Mouse (Mus musculus): ENCODE measurements around the gene Csrnp3.
"Not testable (repeated sequence)": the region's sequence is repeated elsewhere in the genome, so short reads cannot be mapped to it uniquely, and the experiment has no call there.

Csrnp3 gene

GRCm38 (mm10) chr2:65845551-65845950, at the start of gene Csrnp3:
Csrnp3 (plus strand) TSS chr2:65845767.
- DNase-seq (ENCODE audit: extremely low read depth, low read depth) = no peak

- DNase-seq (ENCODE audit: extremely low read depth, low read depth) = peak; percentile 65
Measured at GRCm38 (mm10) chr2:65801054-65801709, 44.4 kb upstream of the Csrnp3 start.

- DNase-seq (ENCODE audit: extremely low read depth, low read depth) = no peak
Measured at GRCm38 (mm10) chr2:65806556-65806955, 39.0 kb upstream of the Csrnp3 start.

- DNase-seq (ENCODE audit: extremely low read depth, low read depth) = not testable (repeated sequence)
Measured at GRCm38 (mm10) chr2:65811203-65811602, 34.4 kb upstream of the Csrnp3 start.

- no peak for DNase-seq (ENCODE audit: extremely low read depth, low read depth)
Measured at GRCm38 (mm10) chr2:65818080-65818796, 27.3 kb upstream of the Csrnp3 start.

GRCm38 (mm10) chr2:65820114-65820769, 25.3 kb upstream of the Csrnp3 start:
- peak; percentile 10 for DNase-seq (ENCODE audit: extremely low read depth, low read depth)

GRCm38 (mm10) chr2:65826314-65826713, 19.3 kb upstream of the Csrnp3 start:
- no peak for DNase-seq (ENCODE audit: extremely low read depth, low read depth)

GRCm38 (mm10) chr2:65826801-65827200, 18.8 kb upstream of the Csrnp3 start:
- DNase-seq (ENCODE audit: extremely low read depth, low read depth) = no peak

- DNase-seq (ENCODE audit: extremely low read depth, low read depth) = no peak
Measured at GRCm38 (mm10) chr2:65828699-65829098, 16.9 kb upstream of the Csrnp3 start.

GRCm38 (mm10) chr2:65832738-65833395, 12.7 kb upstream of the Csrnp3 start:
- no peak for DNase-seq (ENCODE audit: extremely low read depth, low read depth)

- DNase-seq (ENCODE audit: extremely low read depth, low read depth) = no peak
Measured at GRCm38 (mm10) chr2:65833421-65833820, 12.1 kb upstream of the Csrnp3 start.

GRCm38 (mm10) chr2:65841606-65842005, 4.0 kb upstream of the Csrnp3 start:
- no peak for DNase-seq (ENCODE audit: extremely low read depth, low read depth)

- DNase-seq (ENCODE audit: extremely low read depth, low read depth) = no peak
Measured at GRCm38 (mm10) chr2:65842356-65842755, 3.2 kb upstream of the Csrnp3 start.

- DNase-seq (ENCODE audit: extremely low read depth, low read depth) = no peak
Measured at GRCm38 (mm10) chr2:65846000-65846755, 611 bp downstream of the Csrnp3 start.

GRCm38 (mm10) chr2:65847463-65848110, 2.0 kb downstream of the Csrnp3 start:
- DNase-seq (ENCODE audit: extremely low read depth, low read depth) = no peak

GRCm38 (mm10) chr2:65848706-65849105, 3.1 kb downstream of the Csrnp3 start:
- no peak for DNase-seq (ENCODE audit: extremely low read depth, low read depth)

- not testable (repeated sequence) for DNase-seq (ENCODE audit: extremely low read depth, low read depth)
Measured at GRCm38 (mm10) chr2:65850282-65850681, 4.7 kb downstream of the Csrnp3 start.

- no peak for DNase-seq (ENCODE audit: extremely low read depth, low read depth)
Measured at GRCm38 (mm10) chr2:65856791-65857190, 11.2 kb downstream of the Csrnp3 start.

- DNase-seq (ENCODE audit: extremely low read depth, low read depth) = no peak
Measured at GRCm38 (mm10) chr2:65859767-65860727, 14.5 kb downstream of the Csrnp3 start.

Data from MEL-GATA-1-ER (cell line).